Mouse (Mus musculus) cerebellum, adult 2 months (tissue): ENCODE measurements around the gene Ltbp1.

ENCODE experiments used
- CTCF ChIP-seq: fragments of 200-500 bp; IDR thresholded peaks from 2 replicates; pipeline ENCODE4 v1.5.1; 2011; ENCODE audit warnings: low read depth, mild to moderate bottlenecking, control low read depth, low read length, moderate library complexity, borderline replicate concordance; ENCODE audit not compliant: insufficient read depth
- POLR2A ChIP-seq: fragments of 200-500 bp; IDR thresholded peaks from 2 replicates; pipeline ENCODE4 v1.6.1; 2011; ENCODE audit warnings: low read length, control low read depth, borderline replicate concordance; ENCODE audit not compliant: insufficient read depth

GRCm38 (mm10) chr17:74994582-74994893 lies 10.8 kb upstream of the Ltbp1 start:
- TF ChIP-seq CTCF (no peak), POLR2A (no peak)
